Mouse (Mus musculus) hindbrain, embryonic 12.5 days (tissue): ENCODE results near the gene Olfr1061. TPM values are rescaled to one million over a fixed set of nuclear protein-coding genes. Genes with fewer than 3 reads are reported as not detected.

Experiments
- polyA plus RNA-seq: library from polyadenylated mRNA; unstranded; fragments of >200 nt; fragmentation: Nextera tagmentation; extraction: Ambion mirVana; gene quantifications from 2 replicates; pipeline ENCODE4 v1.2.1, GENCODE M21; 2016

The Olfr1061 gene
- polyA plus RNA-seq, 1 experiment from 2014 or later, result not detected

Other genes with a start within 250 kb of the Olfr1061 start
- not detected in 2 replicates for gene Olfr1043, start 246.5 kb downstream of the Olfr1061 start, polyA plus RNA-seq
- gene Olfr1044, start 236.2 kb downstream of the Olfr1061 start, polyA plus RNA-seq, result not detected in 2 replicates
- gene Olfr52, start 228.4 kb downstream of the Olfr1061 start, polyA plus RNA-seq, result not detected in 2 replicates
- gene Olfr1045, start 211.0 kb downstream of the Olfr1061 start, polyA plus RNA-seq, result not detected in 2 replicates
- gene Olfr1046, start 194.7 kb downstream of the Olfr1061 start, polyA plus RNA-seq, result not detected in 2 replicates
- not detected in 2 replicates for gene Olfr1047, start 182.6 kb downstream of the Olfr1061 start, polyA plus RNA-seq
- not detected in 2 replicates for gene Olfr1048, start 173.8 kb downstream of the Olfr1061 start, polyA plus RNA-seq
- not detected in 2 replicates for gene Olfr1049, start 155.7 kb downstream of the Olfr1061 start, polyA plus RNA-seq
- gene Olfr1051, start 135.0 kb downstream of the Olfr1061 start, polyA plus RNA-seq, result not detected in 2 replicates
- not detected in 2 replicates for gene Olfr1052, start 121.6 kb downstream of the Olfr1061 start, polyA plus RNA-seq
- gene Olfr1053, start 98.8 kb downstream of the Olfr1061 start, polyA plus RNA-seq, result not detected in 2 replicates
- not detected in 2 replicates for gene Olfr1054, start 78.6 kb downstream of the Olfr1061 start, polyA plus RNA-seq
- gene Olfr1055, start 63.8 kb downstream of the Olfr1061 start, polyA plus RNA-seq, result not detected in 2 replicates
- gene Olfr1056, start 51.6 kb downstream of the Olfr1061 start, polyA plus RNA-seq, result not detected in 2 replicates
- not detected in 2 replicates for gene Olfr1057, start 35.7 kb downstream of the Olfr1061 start, polyA plus RNA-seq
- gene Olfr1058, start 25.5 kb downstream of the Olfr1061 start, polyA plus RNA-seq, result not detected in 2 replicates
- not detected in 2 replicates for gene Olfr1062, start 12.7 kb upstream of the Olfr1061 start, polyA plus RNA-seq
- gene Olfr1065, start 36.5 kb upstream of the Olfr1061 start, polyA plus RNA-seq, result not detected in 2 replicates
- not detected in 2 replicates for gene Olfr1066, start 42.2 kb upstream of the Olfr1061 start, polyA plus RNA-seq
- not detected in 2 replicates for gene Olfr228, start 73.3 kb upstream of the Olfr1061 start, polyA plus RNA-seq
- not detected in 2 replicates for gene Olfr1076, start 94.4 kb upstream of the Olfr1061 start, polyA plus RNA-seq
- not detected in 2 replicates for gene Olfr1079, start 128.4 kb upstream of the Olfr1061 start, polyA plus RNA-seq
- gene Olfr1080, start 144.2 kb upstream of the Olfr1061 start, polyA plus RNA-seq, result not detected in 2 replicates
- not detected in 2 replicates for gene Olfr1082, start 184.9 kb upstream of the Olfr1061 start, polyA plus RNA-seq
- not detected in 2 replicates for gene Olfr1084, start 225.7 kb upstream of the Olfr1061 start, polyA plus RNA-seq
- not detected in 2 replicates for gene Olfr1085, start 248.0 kb upstream of the Olfr1061 start, polyA plus RNA-seq